Mouse (Mus musculus) CD8-positive naive resting alpha-beta T cell, adult 2 months (primary cell): ENCODE data around the gene Rps11.
"Not testable (repeated sequence)": the region's sequence is repeated elsewhere in the genome, so short reads cannot be mapped to it uniquely, and the experiment has no call there.

Experiments used
- DNase-seq, 2 experiments: peaks; one replicate each; pipeline ENCODE4 v3.0.0; 2022; ENCODE audit warnings: low read depth in 2 of 2, low spot score in 2 of 2

The Rps11 gene

GRCm38 (mm10) chr7:45111940-45112339, 12.3 kb downstream of the Rps11 start:
- DNase-seq = no peak

- not testable (repeated sequence) for DNase-seq
Observed at GRCm38 (mm10) chr7:45110089-45110488, 14.2 kb downstream of the Rps11 start.

- no peak for DNase-seq
Observed at GRCm38 (mm10) chr7:45107052-45107645, 17.1 kb downstream of the Rps11 start.

DNA sequence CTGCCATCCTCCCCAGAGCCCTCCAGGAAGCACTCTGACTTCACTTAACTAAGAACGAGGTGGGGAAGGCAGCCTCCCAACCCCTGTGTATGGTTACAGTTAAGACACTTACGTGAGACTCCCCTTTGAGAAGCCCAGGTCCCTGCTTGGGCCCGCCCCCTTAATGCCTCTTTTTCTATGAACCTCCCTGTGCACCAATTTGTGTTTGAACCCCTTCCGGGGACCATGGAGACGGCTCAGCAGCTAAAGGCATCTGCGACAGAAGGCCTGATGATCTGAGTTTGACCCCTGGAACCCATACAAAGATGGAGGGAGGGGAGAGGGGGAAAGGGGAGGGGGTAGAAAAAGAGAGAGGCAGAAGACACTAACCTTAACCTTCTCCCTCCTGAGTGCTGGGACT, 17.8 kb downstream of the Rps11 start:
- no peak for DNase-seq

GRCm38 (mm10) chr7:45105491-45105890, 18.7 kb downstream of the Rps11 start:
- DNase-seq = no peak

DNA sequence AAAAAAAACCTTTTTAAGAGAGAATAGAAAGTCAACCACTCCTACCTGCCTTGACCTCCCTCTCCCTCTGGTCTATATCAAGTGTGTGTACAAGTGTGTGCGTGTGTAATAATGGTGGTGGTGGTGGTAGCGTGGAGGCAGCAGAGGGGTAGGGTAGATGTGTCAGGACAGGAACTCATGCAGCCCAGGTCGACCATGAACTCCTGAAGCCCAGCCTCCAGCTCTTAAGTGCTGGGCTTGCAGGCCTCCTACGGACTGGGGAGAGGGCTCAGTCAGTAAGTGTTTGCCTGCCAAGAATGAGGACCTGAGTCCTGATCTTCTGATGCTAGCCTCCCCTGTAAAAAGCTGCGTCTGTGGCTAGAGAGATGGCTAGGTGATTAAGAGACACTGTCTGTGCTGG, 19.3 kb downstream of the Rps11 start:
- DNase-seq = no peak

GRCm38 (mm10) chr7:45103652-45104180, 20.5 kb downstream of the Rps11 start, which contains the start of gene Fcgrt:
TSS of gene Fcgrt (minus strand) at chr7:45103851.
- DNase-seq = no peak

- no peak for DNase-seq
Observed at GRCm38 (mm10) chr7:45102940-45103585, 21.2 kb downstream of the Rps11 start.

GRCm38 (mm10) chr7:45102441-45102840, 21.8 kb downstream of the Rps11 start:
- no peak for DNase-seq

DNA sequence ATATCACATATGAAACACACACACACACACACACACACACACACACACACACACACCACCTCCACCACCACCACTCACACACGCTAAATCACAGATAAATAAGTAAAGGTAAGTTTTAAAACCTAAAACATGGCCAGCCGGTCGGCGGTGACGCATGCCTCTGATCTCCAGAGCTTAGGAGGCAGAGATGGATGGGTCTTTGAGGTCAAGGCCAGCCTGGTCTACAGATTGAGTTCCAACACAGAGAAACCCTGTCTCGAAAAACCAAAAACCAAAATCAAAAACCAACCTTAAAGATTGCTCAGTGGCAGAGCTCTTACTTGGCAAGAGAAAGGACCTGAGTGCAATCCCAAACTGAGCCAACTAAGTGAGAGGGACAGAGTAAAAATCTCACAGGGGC, 24.2 kb downstream of the Rps11 start:
- no peak for DNase-seq

DNA sequence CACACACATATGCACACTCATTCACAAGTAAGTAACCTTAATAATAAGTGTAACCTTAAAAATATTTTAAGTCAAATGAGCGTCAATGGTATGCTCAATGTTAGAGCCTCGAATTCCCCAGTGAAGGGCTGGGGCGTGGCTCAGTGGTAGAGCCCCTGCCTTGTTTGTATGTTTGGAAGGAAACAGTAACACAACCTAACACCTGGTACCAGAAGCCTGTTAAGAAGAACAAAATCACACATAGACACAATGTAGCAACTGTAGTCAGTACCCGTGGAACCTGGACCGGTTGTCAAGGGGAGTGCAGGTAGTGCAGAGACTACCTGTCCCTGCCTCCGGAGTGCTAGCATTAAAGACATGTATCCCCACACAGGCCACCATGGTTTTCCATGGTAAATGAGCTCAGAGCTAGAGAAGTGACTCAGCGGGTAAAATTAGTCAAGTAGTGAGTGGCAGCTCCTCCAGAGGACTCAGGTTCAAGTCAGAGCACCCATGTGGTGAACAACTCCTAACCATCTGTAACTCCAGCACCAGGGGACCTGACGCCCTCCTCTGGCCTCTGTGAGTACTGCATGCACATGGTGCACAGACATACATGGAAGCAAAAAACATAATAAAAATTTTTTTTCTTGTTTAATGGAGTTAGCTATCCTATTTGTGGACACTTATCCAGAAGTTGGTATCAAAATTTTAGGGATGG, 25.5 kb downstream of the Rps11 start:
- no peak for DNase-seq

- DNase-seq = no peak
Observed at GRCm38 (mm10) chr7:45097479-45097878, 26.8 kb downstream of the Rps11 start.

- not testable (repeated sequence) for DNase-seq
Observed at GRCm38 (mm10) chr7:45095965-45096364, 28.3 kb downstream of the Rps11 start.

- no peak for DNase-seq
Observed at GRCm38 (mm10) chr7:45095367-45095766, 28.9 kb downstream of the Rps11 start.

GRCm38 (mm10) chr7:45094121-45094520, 30.1 kb downstream of the Rps11 start:
- no peak for DNase-seq

GRCm38 (mm10) chr7:45093516-45093905, 30.7 kb downstream of the Rps11 start:
- DNase-seq = no peak

GRCm38 (mm10) chr7:45092828-45093515, 31.3 kb downstream of the Rps11 start:
- DNase-seq = no peak

GRCm38 (mm10) chr7:45092048-45092447, 32.2 kb downstream of the Rps11 start, which contains the start of gene Rcn3:
TSS of gene Rcn3 (minus strand) at chr7:45092221.
- DNase-seq = no peak

GRCm38 (mm10) chr7:45091001-45091990, 32.9 kb downstream of the Rps11 start:
- DNase-seq = no peak

- no peak for DNase-seq
Observed at GRCm38 (mm10) chr7:45090251-45090977, 33.8 kb downstream of the Rps11 start.
